ENCODE assay signal across 33 mouse cellular contexts in the genomic region with DNA sequence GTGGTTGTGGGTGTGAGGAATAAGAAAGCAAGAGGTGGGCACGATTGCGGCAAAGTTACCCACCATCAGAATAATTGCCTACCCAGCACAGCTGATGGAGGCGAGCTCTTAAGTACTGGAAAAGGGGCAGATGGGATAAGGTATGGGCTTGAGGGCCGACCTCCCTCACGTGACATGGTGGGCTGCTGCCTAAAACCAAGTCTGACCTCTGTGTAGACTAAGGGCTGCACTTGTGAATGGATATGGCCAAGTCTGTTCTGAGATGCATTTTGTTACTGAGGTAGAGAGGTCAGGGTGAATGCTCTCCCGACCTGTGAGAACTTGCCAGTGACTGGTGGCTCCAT. TPM values are rescaled to one million over a fixed set of nuclear protein-coding genes. Genes with fewer than 3 reads are reported as not detected.
DNase-seq lines count a peak whose midpoint lies in the region; ATAC-seq and TF ChIP-seq lines count a peak whose summit lies in the region.
"Had no signal": no experiment of that assay in that cellular context is flagged by ENCODE, and none has a peak within 500 bp of the region (broad histone marks: within the 10 kb centered on the region; RNA-seq: fewer than 3 reads in every experiment).

No protein-coding gene starts in this region.

- no peak for DNase-seq in forebrain, embryonic 14.5 days (ENCODE audit: low spot score)
- DNase-seq in forebrain, postnatal 0 days, result no peak
- no peak for DNase-seq in hindbrain, embryonic 10.5 days (ENCODE audit: low spot score)
- DNase-seq in neural tube, embryonic 10.5 days (ENCODE audit: extremely low spot score, low spot score), result no peak
- DNase-seq in adrenal gland, postnatal 25 days, result no peak
- DNase-seq: adrenal gland, adult 8-10 months; cerebellum, adult 8-10 months; cerebellum, postnatal 25 days; gastrocnemius, postnatal 10 days; heart, postnatal 36 days; kidney, adult 8-10 months; kidney, postnatal 10 days; layer of hippocampus, adult 9-11 months; liver, embryonic 13.5 days; lung, adult 18-20 months; lung, postnatal 4 days; right cerebral cortex, postnatal 25 days; thymus, adult 18-20 months; thymus, postnatal 25 days had no signal

- H3K9ac ChIP-seq in forebrain, embryonic 14.5 days (ENCODE audit: low read length), result no peak overlapping the region
- no peak overlapping the region for H3K9ac ChIP-seq in forebrain, postnatal 0 days
- H3K9ac ChIP-seq in hindbrain, embryonic 13.5 days, result no peak overlapping the region
- H3K9ac ChIP-seq in neural tube, embryonic 12.5 days, result no peak overlapping the region
- H3K9ac ChIP-seq: embryonic facial prominence, embryonic 15.5 days; heart, embryonic 15.5 days; limb, embryonic 15.5 days; liver, embryonic 13.5 days had no signal

- TF ChIP-seq CTCF in forebrain, postnatal 0 days (IDR thresholded peaks at IDR 0.05; ENCODE audit: low read depth), result no peak

- ATAC-seq in forebrain, embryonic 14.5 days, result peak; percentile 14; the same call in 1 of the 2 replicates
- ATAC-seq in forebrain, postnatal 0 days, result no peak
- peak; percentile 40; the same call in 1 of the 2 replicates for ATAC-seq in hindbrain, embryonic 13.5 days (ENCODE audit: low FRiP score)
- 0 out of 2 replicates have a peak, but pooled peaks have one; percentile 16 for ATAC-seq in neural tube, embryonic 12.5 days (ENCODE audit: low FRiP score, low read depth)
- ATAC-seq: intestine, embryonic 16.5 days; lung, postnatal 0 days had no signal

- no peak overlapping the region for H3K27ac ChIP-seq in forebrain, embryonic 14.5 days (ENCODE audit: low read depth, low read length)
- H3K27ac ChIP-seq in forebrain, postnatal 0 days (ENCODE audit: low read depth, low read length), result no peak overlapping the region
- no peak overlapping the region for H3K27ac ChIP-seq in hindbrain, embryonic 13.5 days
- no peak overlapping the region for H3K27ac ChIP-seq in hindbrain, embryonic 10.5 days
- H3K27ac ChIP-seq in neural tube, embryonic 12.5 days, result no peak overlapping the region
- H3K27ac ChIP-seq: embryonic facial prominence, embryonic 10.5 days; embryonic facial prominence, embryonic 15.5 days; heart, embryonic 10.5 days; heart, embryonic 15.5 days; limb, embryonic 10.5 days; limb, embryonic 15.5 days; liver, embryonic 13.5 days had no signal

- H3K4me2 ChIP-seq in forebrain, embryonic 14.5 days (ENCODE audit: low read length), result no peak overlapping the region
- no peak overlapping the region for H3K4me2 ChIP-seq in forebrain, postnatal 0 days (ENCODE audit: low read depth)
- H3K4me2 ChIP-seq in hindbrain, embryonic 13.5 days, result no peak overlapping the region
- no peak overlapping the region for H3K4me2 ChIP-seq in neural tube, embryonic 12.5 days (replicated peaks)
- H3K4me2 ChIP-seq: embryonic facial prominence, embryonic 15.5 days; heart, embryonic 15.5 days; limb, embryonic 15.5 days; liver, embryonic 13.5 days had no signal

- H3K4me1 ChIP-seq in forebrain, embryonic 14.5 days (ENCODE audit: control insufficient read depth, insufficient read depth, low read length), result no peaks in the 10 kb centered on the region
- H3K4me1 ChIP-seq in forebrain, postnatal 0 days (ENCODE audit: insufficient read depth), result no peaks in the 10 kb centered on the region
- H3K4me1 ChIP-seq in hindbrain, embryonic 13.5 days (replicated peaks), result peaks cover 16% of the 10 kb centered on the region
- H3K4me1 ChIP-seq in hindbrain, embryonic 10.5 days (replicated peaks), result no peaks in the 10 kb centered on the region; the same call in 1 of the 2 replicates
- H3K4me1 ChIP-seq in neural tube, embryonic 12.5 days, result no peaks in the 10 kb centered on the region; the same call in 1 of the 2 replicates
- H3K4me1 ChIP-seq: embryonic facial prominence, embryonic 10.5 days; embryonic facial prominence, embryonic 15.5 days; heart, embryonic 15.5 days; limb, embryonic 10.5 days; liver, embryonic 13.5 days; megakaryocyte, embryonic 14.5 days had no signal

- H3K9me3 ChIP-seq in forebrain, embryonic 14.5 days (replicated peaks; ENCODE audit: control insufficient read depth, low read length), result no peaks in the 10 kb centered on the region
- no peaks in the 10 kb centered on the region for H3K9me3 ChIP-seq in forebrain, postnatal 0 days (ENCODE audit: low read length)
- H3K9me3 ChIP-seq in hindbrain, embryonic 13.5 days, result no peaks in the 10 kb centered on the region
- H3K9me3 ChIP-seq in hindbrain, embryonic 10.5 days, result no peaks in the 10 kb centered on the region
- no peaks in the 10 kb centered on the region for H3K9me3 ChIP-seq in neural tube, embryonic 12.5 days
- H3K9me3 ChIP-seq: embryonic facial prominence, embryonic 10.5 days; embryonic facial prominence, embryonic 15.5 days; heart, embryonic 10.5 days; heart, embryonic 15.5 days; limb, embryonic 10.5 days; limb, embryonic 15.5 days; liver, embryonic 13.5 days; megakaryocyte, embryonic 14.5 days had no signal

- no peaks in the 10 kb centered on the region for H3K36me3 ChIP-seq in forebrain, embryonic 14.5 days (ENCODE audit: control insufficient read depth, insufficient read depth, low read length)
- H3K36me3 ChIP-seq in forebrain, postnatal 0 days (ENCODE audit: insufficient read depth), result no peaks in the 10 kb centered on the region
- no peaks in the 10 kb centered on the region for H3K36me3 ChIP-seq in hindbrain, embryonic 13.5 days
- no peaks in the 10 kb centered on the region for H3K36me3 ChIP-seq in hindbrain, embryonic 10.5 days
- no peaks in the 10 kb centered on the region for H3K36me3 ChIP-seq in neural tube, embryonic 12.5 days
- H3K36me3 ChIP-seq: embryonic facial prominence, embryonic 10.5 days; embryonic facial prominence, embryonic 15.5 days; G1E; heart, embryonic 10.5 days; heart, embryonic 15.5 days; limb, embryonic 10.5 days; limb, embryonic 15.5 days; liver, embryonic 13.5 days had no signal

- H3K27me3 ChIP-seq in forebrain, embryonic 14.5 days (replicated peaks; ENCODE audit: control insufficient read depth, insufficient read depth, low read length), result no peaks in the 10 kb centered on the region
- H3K27me3 ChIP-seq in forebrain, postnatal 0 days (ENCODE audit: insufficient read depth, low read length), result no peaks in the 10 kb centered on the region
- H3K27me3 ChIP-seq in hindbrain, embryonic 13.5 days, result no peaks in the 10 kb centered on the region
- no peaks in the 10 kb centered on the region for H3K27me3 ChIP-seq in hindbrain, embryonic 10.5 days (ENCODE audit: insufficient read depth, poor library complexity, severe bottlenecking)
- H3K27me3 ChIP-seq in neural tube, embryonic 12.5 days (replicated peaks), result no peaks in the 10 kb centered on the region
- H3K27me3 ChIP-seq: embryonic facial prominence, embryonic 15.5 days; heart, embryonic 15.5 days; limb, embryonic 15.5 days; liver, embryonic 13.5 days; megakaryocyte, embryonic 14.5 days had no signal

- no peak overlapping the region for H3K4me3 ChIP-seq in forebrain, embryonic 14.5 days (ENCODE audit: low read depth, low read length)
- H3K4me3 ChIP-seq in forebrain, postnatal 0 days (ENCODE audit: low read depth, low read length), result no peak overlapping the region
- no peak overlapping the region for H3K4me3 ChIP-seq in hindbrain, embryonic 13.5 days
- no peak overlapping the region for H3K4me3 ChIP-seq in hindbrain, embryonic 10.5 days
- no peak overlapping the region for H3K4me3 ChIP-seq in neural tube, embryonic 12.5 days
- H3K4me3 ChIP-seq: embryonic facial prominence, embryonic 10.5 days; embryonic facial prominence, embryonic 15.5 days; heart, embryonic 10.5 days; heart, embryonic 15.5 days; limb, embryonic 10.5 days; limb, embryonic 15.5 days; liver, embryonic 13.5 days; megakaryocyte, embryonic 14.5 days had no signal

- WGBS in forebrain, embryonic 14.5 days, result 88% methylated on average over 6 of the region's 6 CpGs
- 92% methylated on average over 6 of the region's 6 CpGs for WGBS in forebrain, postnatal 0 days
- WGBS in hindbrain, embryonic 13.5 days, result 86% methylated on average over 6 of the region's 6 CpGs
- 92% methylated on average over 6 of the region's 6 CpGs for WGBS in hindbrain, embryonic 10.5 days
- WGBS in neural tube, embryonic 12.5 days, result 88% methylated on average over 6 of the region's 6 CpGs

RNA-seq across cellular contexts. Expression of gene Gpr39, which starts 53.7 kb away (rescaled TPM):
- polyA plus RNA-seq in forebrain, embryonic 14.5 days (2014; fragmentation: Nextera tagmentation; extraction: Ambion mirVana), result not detected in 2 replicates
- 0.15 and 0.38 TPM in 2 replicates for total RNA-seq in forebrain, postnatal 0 days (2014; rRNA removed)
- polyA plus RNA-seq in forebrain, postnatal 0 days (2015; fragmentation: Nextera tagmentation; extraction: Ambion mirVana), result not detected in 2 replicates
- 0.08 TPM in 1 of 2 replicates, not detected in the other for polyA plus RNA-seq in hindbrain, embryonic 13.5 days (2015; fragmentation: Nextera tagmentation; extraction: Ambion mirVana)
- 0.20 TPM in 1 of 2 replicates, not detected in the other for polyA plus RNA-seq in hindbrain, embryonic 10.5 days (2016; fragmentation: Nextera tagmentation; extraction: Ambion mirVana)
- not detected in 2 replicates for polyA plus RNA-seq in neural tube, embryonic 12.5 days (2016; fragmentation: Nextera tagmentation; extraction: Ambion mirVana)
- 0.12 TPM in 1 of 2 replicates, not detected in the other for total RNA-seq in adrenal gland, postnatal 25 days (2021)
- total RNA-seq: granulocyte monocyte progenitor cell, adult 5-6 weeks had no signal
- polyA plus RNA-seq: G1E; limb, embryonic 10.5 days; neural tube, embryonic 11.5 days had no signal
